Mouse (Mus musculus): ENCODE results near the gene 2410002F23Rik. TPM values are rescaled to one million over a fixed set of nuclear protein-coding genes. Genes with fewer than 3 reads are reported as not detected.

Gene 2410002F23Rik
- polyA plus RNA-seq, 1 experiment: 5.9 TPM

DNA sequence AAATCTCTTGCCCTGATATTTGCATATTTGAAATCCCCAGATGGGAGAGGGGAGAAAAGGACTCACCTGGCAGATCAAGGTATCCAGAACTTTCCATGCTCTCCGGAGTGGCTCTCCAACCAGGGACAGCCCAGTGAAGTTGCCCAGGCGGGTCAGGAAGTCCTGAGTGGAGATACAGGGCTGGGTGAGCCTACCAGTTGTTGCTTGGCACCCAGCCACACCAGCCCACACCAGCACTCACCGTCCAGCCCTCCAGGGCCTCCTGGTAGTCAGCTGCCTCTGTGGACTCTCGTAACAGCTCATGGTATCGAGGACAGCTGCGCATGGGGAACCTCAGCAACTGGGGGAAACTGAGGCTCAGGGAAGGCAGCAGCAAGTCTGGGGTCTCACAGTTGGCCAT is 8.4 kb downstream of the 2410002F23Rik start:
- Histone ChIP-seq H3K36me3 (ENCODE audit: control insufficient read depth) (peaks cover 43% of the 10 kb centered on the region), H3K4me3 (replicated peaks) (no peak overlapping the region), H3K27me3 (ENCODE audit: control insufficient read depth) (no peaks in the 10 kb centered on the region), H3K4me1 (ENCODE audit: control insufficient read depth) (peaks cover 6% of the 10 kb centered on the region), H3K9me3 (ENCODE audit: control insufficient read depth, low read length) (no peaks in the 10 kb centered on the region)
- TF ChIP-seq GATA1 (IDR thresholded peaks at IDR 0.05; ENCODE audit: low read length) (no peak), TAL1 (IDR thresholded peaks at IDR 0.05; ENCODE audit: low read length) (no peak)

DNA sequence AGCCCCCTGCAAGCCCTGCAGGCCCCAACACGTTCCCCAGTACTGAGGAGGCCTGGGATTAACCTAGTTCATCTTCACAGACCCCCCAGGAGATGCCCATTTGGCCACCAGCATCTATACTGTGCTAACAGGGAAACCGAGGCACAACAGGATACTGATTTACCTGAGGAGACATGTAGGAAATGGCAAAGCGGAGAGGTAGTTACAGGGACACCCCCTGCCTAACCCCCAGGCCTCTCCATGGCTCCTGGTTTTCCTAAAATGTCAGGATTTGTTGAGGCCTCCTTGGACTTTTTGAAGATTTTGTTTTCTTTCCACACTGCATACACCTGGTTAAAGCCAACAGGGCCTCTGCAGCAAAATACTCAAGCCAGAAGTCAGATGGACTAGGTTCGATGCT is 10.8 kb downstream of the 2410002F23Rik start, which contains the start of gene Acp4:
Acp4 (minus strand) TSS at position 101 of the 400 bp plus-strand sequence.
- H3K4me1 ChIP-seq (ENCODE audit: control insufficient read depth): no peaks in the 10 kb centered on the region; the same call in 1 of the 2 replicates
- H3K27me3 ChIP-seq (ENCODE audit: control insufficient read depth): peaks cover 20% of the 10 kb centered on the region
- H3K9me3 ChIP-seq (ENCODE audit: control insufficient read depth, low read length): no peaks in the 10 kb centered on the region
- no peak within 1 kb of the TSS for H3K4me3 ChIP-seq (replicated peaks)
- no peak for TF ChIP-seq TAL1 (IDR thresholded peaks at IDR 0.05; ENCODE audit: low read length)
- no peak for TF ChIP-seq GATA1 (IDR thresholded peaks at IDR 0.05; ENCODE audit: low read length)
- peaks cover 21% of the 10 kb centered on the region for H3K36me3 ChIP-seq (ENCODE audit: control insufficient read depth)

- no peak for TF ChIP-seq GATA1 (IDR thresholded peaks at IDR 0.05; ENCODE audit: low read length)
- TF ChIP-seq TAL1 (IDR thresholded peaks at IDR 0.05; ENCODE audit: low read length): no peak
- no peak overlapping the region for H3K4me3 ChIP-seq (replicated peaks)
- H3K36me3 ChIP-seq (ENCODE audit: control insufficient read depth): no peaks in the 10 kb centered on the region
- no peaks in the 10 kb centered on the region for H3K4me1 ChIP-seq (ENCODE audit: control insufficient read depth)
- H3K9me3 ChIP-seq (ENCODE audit: control insufficient read depth, low read length): no peaks in the 10 kb centered on the region
- peaks cover 42% of the 10 kb centered on the region for H3K27me3 ChIP-seq (ENCODE audit: control insufficient read depth)
Measured at GRCm38 (mm10) chr7:44260410-44260809, 13.9 kb downstream of the 2410002F23Rik start.

GRCm38 (mm10) chr7:44261147-44261546 is 14.6 kb downstream of the 2410002F23Rik start, which contains the start of gene Gm15517:
Gene Gm15517, plus strand, starts transcription at chr7:44261447.
- Histone ChIP-seq H3K9me3 (ENCODE audit: control insufficient read depth, low read length) (no peaks in the 10 kb centered on the region), H3K36me3 (ENCODE audit: control insufficient read depth) (no peaks in the 10 kb centered on the region), H3K4me1 (ENCODE audit: control insufficient read depth) (no peaks in the 10 kb centered on the region), H3K27me3 (ENCODE audit: control insufficient read depth) (peaks cover 42% of the 10 kb centered on the region), H3K4me3 (replicated peaks) (no peak within 1 kb of the TSS)
- TF ChIP-seq TAL1 (IDR thresholded peaks at IDR 0.05; ENCODE audit: low read length) (no peak), GATA1 (IDR thresholded peaks at IDR 0.05; ENCODE audit: low read length) (no peak)

GRCm38 (mm10) chr7:44262791-44263643 is 16.5 kb downstream of the 2410002F23Rik start:
- TF ChIP-seq GATA1 (IDR thresholded peaks at IDR 0.05; ENCODE audit: low read length) (no peak), TAL1 (IDR thresholded peaks at IDR 0.05; ENCODE audit: low read length) (no peak)
- no peaks in the 10 kb centered on the region for H3K9me3 ChIP-seq (ENCODE audit: control insufficient read depth, low read length)
- H3K4me1 ChIP-seq (ENCODE audit: control insufficient read depth): no peaks in the 10 kb centered on the region
- H3K4me3 ChIP-seq (replicated peaks): no peak overlapping the region
- H3K27me3 ChIP-seq (ENCODE audit: control insufficient read depth): peaks cover 42% of the 10 kb centered on the region
- no peaks in the 10 kb centered on the region for H3K36me3 ChIP-seq (ENCODE audit: control insufficient read depth)

DNA sequence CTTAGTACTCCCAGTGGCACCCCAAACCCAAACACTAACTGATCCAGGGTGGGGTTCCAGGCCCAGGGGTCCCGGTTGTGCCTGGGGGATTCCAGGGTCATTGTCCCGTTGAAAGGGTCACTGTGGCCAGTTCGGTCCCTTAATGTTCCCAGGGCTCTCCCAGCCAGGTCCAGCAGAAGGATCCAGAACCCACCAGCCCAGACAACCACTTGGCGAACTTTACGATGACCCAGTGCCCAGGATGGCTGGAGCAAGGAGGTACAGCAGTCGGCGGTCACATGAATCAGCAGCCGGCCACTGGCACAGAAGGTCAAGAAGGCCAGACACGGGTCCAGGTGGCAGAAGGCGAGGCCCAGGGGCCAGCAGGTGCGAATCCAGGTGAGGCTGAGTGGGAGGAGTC is 21.6 kb downstream of the 2410002F23Rik start:
- Histone ChIP-seq H3K4me3 (replicated peaks) (no peak overlapping the region), H3K9me3 (ENCODE audit: control insufficient read depth, low read length) (no peaks in the 10 kb centered on the region), H3K36me3 (ENCODE audit: control insufficient read depth) (no peaks in the 10 kb centered on the region), H3K27me3 (ENCODE audit: control insufficient read depth) (peaks cover 18% of the 10 kb centered on the region), H3K4me1 (ENCODE audit: control insufficient read depth) (no peaks in the 10 kb centered on the region)
- no peak for TF ChIP-seq GATA1 (IDR thresholded peaks at IDR 0.05; ENCODE audit: low read length)
- TF ChIP-seq TAL1 (IDR thresholded peaks at IDR 0.05; ENCODE audit: low read length): no peak

DNA sequence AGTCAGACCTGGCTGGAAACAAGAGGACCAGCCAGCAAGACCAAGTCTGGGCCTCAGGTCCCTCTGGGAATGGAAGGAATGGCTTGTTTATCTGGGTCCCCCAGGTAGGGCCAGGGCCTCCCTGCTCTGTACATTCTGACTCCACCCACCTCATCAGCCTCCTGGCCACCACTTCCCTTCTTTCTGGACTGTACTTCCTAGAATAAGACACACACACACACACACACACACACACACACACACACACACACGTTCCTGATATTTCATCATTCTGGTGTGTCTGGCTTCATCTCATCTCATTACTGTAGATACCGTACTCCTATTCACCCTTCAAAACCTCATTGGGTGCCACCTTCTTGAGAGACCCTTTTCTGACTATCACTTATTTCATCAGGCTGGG is 22.9 kb downstream of the 2410002F23Rik start:
- Histone ChIP-seq H3K4me1 (ENCODE audit: control insufficient read depth) (no peaks in the 10 kb centered on the region), H3K4me3 (replicated peaks) (no peak overlapping the region), H3K36me3 (ENCODE audit: control insufficient read depth) (no peaks in the 10 kb centered on the region), H3K9me3 (ENCODE audit: control insufficient read depth, low read length) (no peaks in the 10 kb centered on the region), H3K27me3 (ENCODE audit: control insufficient read depth) (peaks cover 11% of the 10 kb centered on the region)
- no peak for TF ChIP-seq TAL1 (IDR thresholded peaks at IDR 0.05; ENCODE audit: low read length)
- no peak for TF ChIP-seq GATA1 (IDR thresholded peaks at IDR 0.05; ENCODE audit: low read length)

DNA sequence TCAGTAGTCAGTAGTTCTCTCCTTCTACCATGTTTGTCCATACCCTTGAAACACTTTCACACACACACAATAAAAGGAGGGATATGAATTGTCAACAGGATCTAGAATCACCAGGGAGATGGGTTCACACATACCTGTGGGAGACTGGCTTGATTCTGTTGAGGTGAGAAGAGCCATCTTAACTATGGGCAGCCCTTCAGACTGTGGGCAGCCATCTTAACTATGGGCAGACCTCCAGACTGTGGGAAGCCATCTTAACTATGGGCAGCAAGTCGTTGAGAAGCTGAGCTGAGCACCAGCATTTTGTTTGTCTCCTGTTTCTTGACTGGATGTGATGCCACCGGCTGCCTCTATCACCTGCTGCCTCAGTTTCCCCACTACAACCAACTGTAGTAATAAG is 24.8 kb downstream of the 2410002F23Rik start:
- TF ChIP-seq GATA1 (IDR thresholded peaks at IDR 0.05; ENCODE audit: low read length) (no peak), TAL1 (IDR thresholded peaks at IDR 0.05; ENCODE audit: low read length) (no peak)
- no peaks in the 10 kb centered on the region for H3K36me3 ChIP-seq (ENCODE audit: control insufficient read depth)
- no peak overlapping the region for H3K4me3 ChIP-seq (replicated peaks)
- H3K4me1 ChIP-seq (ENCODE audit: control insufficient read depth): no peaks in the 10 kb centered on the region
- no peaks in the 10 kb centered on the region for H3K9me3 ChIP-seq (ENCODE audit: control insufficient read depth, low read length)
- H3K27me3 ChIP-seq (ENCODE audit: control insufficient read depth): peaks cover 6% of the 10 kb centered on the region

DNA sequence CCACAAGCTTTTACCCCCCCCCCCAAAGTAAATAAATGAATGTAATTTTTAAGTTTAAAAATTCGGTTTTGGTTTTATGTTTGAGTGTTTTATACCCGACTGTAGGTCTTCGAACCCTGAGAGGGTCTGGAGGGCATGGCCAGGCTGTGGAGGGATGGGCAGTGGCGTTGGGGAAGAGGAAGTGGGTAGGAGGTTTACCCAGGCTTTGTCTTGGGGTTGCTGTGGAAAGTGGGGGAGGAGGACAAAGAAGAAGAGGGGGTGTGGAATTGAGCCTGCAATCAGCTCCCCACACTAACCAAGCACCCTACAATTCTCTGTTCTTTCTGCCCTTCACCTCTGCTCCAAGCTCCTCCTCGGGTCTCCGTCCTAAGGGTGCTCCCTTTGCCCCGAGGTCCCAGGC is 26.0 kb downstream of the 2410002F23Rik start:
- peaks cover 6% of the 10 kb centered on the region for H3K27me3 ChIP-seq (ENCODE audit: control insufficient read depth)
- no peaks in the 10 kb centered on the region for H3K9me3 ChIP-seq (ENCODE audit: control insufficient read depth, low read length)
- H3K4me3 ChIP-seq (replicated peaks): no peak overlapping the region
- no peaks in the 10 kb centered on the region for H3K36me3 ChIP-seq (ENCODE audit: control insufficient read depth)
- no peaks in the 10 kb centered on the region for H3K4me1 ChIP-seq (ENCODE audit: control insufficient read depth)
- TF ChIP-seq TAL1 (IDR thresholded peaks at IDR 0.05; ENCODE audit: low read length) (no peak), GATA1 (IDR thresholded peaks at IDR 0.05; ENCODE audit: low read length) (no peak)

Measured in erythroblast, embryonic 14.5 days (primary cell).